Mouse (Mus musculus) myocyte (in vitro differentiated cells): ENCODE measurements around the gene Runx2. TPM values are rescaled to one million over a fixed set of nuclear protein-coding genes. Genes with fewer than 3 reads are reported as not detected.

Experiments used
- H3K27me3 ChIP-seq: one replicate; pipeline ENCODE4 v1.6.1; 2011; ENCODE audit not compliant: control insufficient read depth, insufficient read depth, insufficient read length
- H3K36me3 ChIP-seq: one replicate; pipeline ENCODE4 v1.6.1; 2011; ENCODE audit not compliant: control insufficient read depth, insufficient read depth
- H3K4me2 ChIP-seq: one replicate; pipeline ENCODE4 v1.6.1; 2011; ENCODE audit warnings: low read depth, control low read depth
- H3K4me3 ChIP-seq: one replicate; pipeline ENCODE4 v1.5.1; 2011; ENCODE audit warnings: mild to moderate bottlenecking, control low read depth, moderate library complexity
- H3K79me2 ChIP-seq: one replicate; pipeline ENCODE4 v1.6.1; 2011; ENCODE audit not compliant: control insufficient read depth, insufficient read depth
- H3ac ChIP-seq: one replicate; pipeline ENCODE4 v1.6.1; 2011; ENCODE audit not compliant: control insufficient read depth, insufficient read length
- CEBPB ChIP-seq: IDR thresholded peaks from 2 replicates; pipeline ENCODE4 v1.6.1; 2011; ENCODE audit warnings: mild to moderate bottlenecking, moderate library complexity; ENCODE audit not compliant: poor library complexity, insufficient read depth, severe bottlenecking
- E2F4 ChIP-seq: IDR thresholded peaks from one replicate; pipeline ENCODE4 v1.6.1; 2011; ENCODE audit warnings: mild to moderate bottlenecking, control low read depth, moderate library complexity; ENCODE audit not compliant: insufficient read depth
- MAX ChIP-seq: IDR thresholded peaks from one replicate; pipeline ENCODE4 v1.6.1; 2011; ENCODE audit warnings: low read depth, mild to moderate bottlenecking, control low read depth
- MYOD1 ChIP-seq, 3 experiments: IDR thresholded peaks; one replicate each; pipeline ENCODE4 v1.6.1; 2011; ENCODE audit warnings: control low read depth in 2 of 3, low read depth in 2 of 3, mild to moderate bottlenecking in 2 of 3, moderate library complexity in 1 of 3; ENCODE audit not compliant: insufficient read length in 2 of 3, control insufficient read depth in 1 of 3
- MYOG ChIP-seq, 3 experiments: IDR thresholded peaks; one replicate each; pipeline ENCODE4 v1.6.1; 2011; ENCODE audit warnings: control low read depth in 2 of 3, low read depth in 2 of 3, mild to moderate bottlenecking in 2 of 3; ENCODE audit not compliant: insufficient read length in 2 of 3, control insufficient read depth in 1 of 3, insufficient read depth in 1 of 3
- POLR2A ChIP-seq: IDR thresholded peaks from one replicate; pipeline ENCODE4 v1.6.1; 2011; ENCODE audit warnings: low read depth, mild to moderate bottlenecking, control low read depth, moderate library complexity; ENCODE audit not compliant: insufficient read length
- POLR2AphosphoS2 ChIP-seq: IDR thresholded peaks from one replicate; pipeline ENCODE4 v1.6.1; 2011; ENCODE audit warnings: low read depth, control low read depth; ENCODE audit not compliant: insufficient read length
- REST ChIP-seq: IDR thresholded peaks from one replicate; pipeline ENCODE4 v1.6.1; 2011; ENCODE audit warnings: mild to moderate bottlenecking, control low read depth, moderate library complexity; ENCODE audit not compliant: insufficient read depth, insufficient read length
- SRF ChIP-seq: IDR thresholded peaks from one replicate; pipeline ENCODE4 v1.6.1; 2011; ENCODE audit warnings: low read depth; ENCODE audit not compliant: control insufficient read depth, insufficient read length
- TCF12 ChIP-seq: IDR thresholded peaks from one replicate; pipeline ENCODE4 v1.6.1; 2011; ENCODE audit warnings: mild to moderate bottlenecking, control low read depth; ENCODE audit not compliant: poor library complexity, insufficient read depth, severe bottlenecking
- TCF3 ChIP-seq: IDR thresholded peaks from one replicate; pipeline ENCODE4 v1.6.1; 2011; ENCODE audit warnings: low read depth, control low read depth; ENCODE audit not compliant: insufficient read length
- USF1 ChIP-seq: IDR thresholded peaks from one replicate; pipeline ENCODE4 v1.6.1; 2011; ENCODE audit warnings: low read depth, mild to moderate bottlenecking, control low read depth, moderate library complexity
- polyA plus RNA-seq: library from polyadenylated mRNA; unstranded; fragments of >200 nt; fragmentation: generic; extraction: Trizol; gene quantifications from one replicate; pipeline ENCODE4 v1.2.1, GENCODE M21; 2012; ENCODE audit warnings: missing spikeins

The Runx2 gene
- polyA plus RNA-seq, 1 experiment = 6.7 TPM

- no peak overlapping the region for H3ac ChIP-seq
- no peak overlapping the region for H3K4me3 ChIP-seq
- no peaks in the 10 kb centered on the region for H3K79me2 ChIP-seq
- TF ChIP-seq POLR2AphosphoS2 (no peak), SRF (no peak), MYOD1 (IDR thresholded peaks at IDR 0.05; ENCODE audit: control insufficient read depth in 1 of 3, insufficient read length in 2 of 3, low read depth in 2 of 3) (no peak), USF1 (no peak), TCF12 (no peak), CEBPB (no peak), E2F4 (no peak), REST (no peak), TCF3 (no peak), MYOG (IDR thresholded peaks at IDR 0.05; ENCODE audit: control insufficient read depth in 1 of 3, insufficient read depth in 1 of 3, insufficient read length in 2 of 3, low read depth in 2 of 3) (no peak), MAX (no peak), POLR2A (no peak)
- H3K27me3 ChIP-seq = no peaks in the 10 kb centered on the region
- no peaks in the 10 kb centered on the region for H3K36me3 ChIP-seq
- peak overlapping the region; percentile 5 for H3K4me2 ChIP-seq
These were observed 226.6 kb downstream of the Runx2 start for GRCm38 (mm10) chr17:44588020-44588419.

DNA sequence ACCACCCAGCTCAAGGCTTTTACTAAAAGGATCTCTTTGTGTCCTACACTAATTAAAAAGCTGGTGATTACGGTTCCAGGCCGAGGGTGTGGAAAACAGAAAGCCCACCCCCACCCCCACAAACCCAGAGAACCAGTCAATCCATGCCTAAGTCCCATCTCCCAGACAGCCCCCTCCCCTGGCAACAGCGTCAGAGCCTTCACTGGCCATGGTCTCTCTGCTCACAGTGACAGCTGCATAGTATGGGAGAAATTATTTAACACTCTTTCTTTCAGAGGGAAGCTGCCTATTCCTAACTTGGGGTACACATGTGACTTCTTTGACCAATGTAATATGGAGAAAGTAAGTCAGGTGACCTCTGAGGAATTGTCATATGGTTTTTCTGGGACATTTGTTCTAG is 228.4 kb downstream of the Runx2 start:
- no peak overlapping the region for H3ac ChIP-seq
- H3K27me3 ChIP-seq = no peaks in the 10 kb centered on the region
- no peaks in the 10 kb centered on the region for H3K36me3 ChIP-seq
- H3K79me2 ChIP-seq = no peaks in the 10 kb centered on the region
- TF ChIP-seq POLR2A = no peak
- TF ChIP-seq REST = no peak
- no peak for TF ChIP-seq CEBPB
- TF ChIP-seq MYOD1 (IDR thresholded peaks at IDR 0.05; ENCODE audit: control insufficient read depth in 1 of 3, insufficient read length in 2 of 3, low read depth in 2 of 3) = no peak
- TF ChIP-seq POLR2AphosphoS2 = no peak
- TF ChIP-seq USF1 = no peak
- no peak for TF ChIP-seq TCF3
- no peak overlapping the region for H3K4me2 ChIP-seq
- no peak overlapping the region for H3K4me3 ChIP-seq

DNA sequence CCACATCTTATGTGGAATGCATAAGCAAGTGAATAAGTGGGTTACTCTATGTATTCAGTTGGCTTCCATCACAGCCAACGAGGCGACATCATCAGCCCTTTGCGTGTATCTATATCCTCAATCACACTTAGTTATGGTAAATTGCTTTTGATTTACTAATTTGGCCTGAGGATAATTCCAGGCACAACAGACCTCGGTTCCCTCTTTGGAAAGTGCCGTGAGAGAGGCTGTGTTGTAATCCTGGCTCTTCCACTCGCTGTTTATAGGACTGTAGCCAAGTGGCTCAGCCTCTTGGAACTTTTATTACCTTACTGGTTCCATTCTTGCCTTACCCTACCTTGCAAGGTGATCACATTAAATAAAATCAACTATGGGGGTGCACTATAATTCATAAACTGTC is 229.8 kb downstream of the Runx2 start:
- Histone ChIP-seq H3K4me3 (no peak overlapping the region), H3K4me2 (no peak overlapping the region), H3K36me3 (no peaks in the 10 kb centered on the region), H3K79me2 (no peaks in the 10 kb centered on the region), H3ac (no peak overlapping the region), H3K27me3 (no peaks in the 10 kb centered on the region)
- TF ChIP-seq USF1 (no peak), TCF3 (no peak), MAX (no peak), POLR2AphosphoS2 (no peak)

DNA sequence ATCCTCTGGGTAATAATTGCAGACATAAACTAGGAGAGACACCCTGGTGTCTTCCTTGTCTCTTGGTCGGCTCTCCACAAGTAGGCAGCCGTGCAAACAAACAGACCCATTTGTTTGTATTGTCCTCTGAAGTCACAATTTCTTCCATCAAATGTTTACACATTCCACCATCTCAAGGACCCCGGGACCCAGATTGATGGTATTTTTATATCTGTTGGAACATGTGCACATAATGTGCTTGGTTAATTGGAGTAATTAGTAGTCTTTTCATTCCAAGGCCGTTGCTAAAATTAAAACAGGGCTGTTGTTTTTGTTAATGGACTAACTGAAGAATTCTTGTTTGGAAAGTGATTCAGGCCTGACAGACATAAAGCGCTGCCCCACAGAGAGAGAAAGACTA is 236.8 kb downstream of the Runx2 start:
- no peak overlapping the region for H3K4me3 ChIP-seq
- H3K27me3 ChIP-seq = no peaks in the 10 kb centered on the region
- H3K36me3 ChIP-seq = no peaks in the 10 kb centered on the region
- no peak overlapping the region for H3K4me2 ChIP-seq
- H3ac ChIP-seq = no peak overlapping the region
- TF ChIP-seq MYOD1 (IDR thresholded peaks at IDR 0.05; ENCODE audit: control insufficient read depth in 1 of 3, insufficient read length in 2 of 3, low read depth in 2 of 3) = no peak
- TF ChIP-seq USF1 = no peak
- no peak for TF ChIP-seq POLR2A
- TF ChIP-seq MAX = no peak
- no peak for TF ChIP-seq CEBPB
- TF ChIP-seq TCF3 = no peak
- TF ChIP-seq E2F4 = no peak
- no peak for TF ChIP-seq MYOG (IDR thresholded peaks at IDR 0.05; ENCODE audit: control insufficient read depth in 1 of 3, insufficient read depth in 1 of 3, insufficient read length in 2 of 3, low read depth in 2 of 3)
- TF ChIP-seq POLR2AphosphoS2 = no peak
- no peak for TF ChIP-seq REST
- TF ChIP-seq TCF12 = no peak
- TF ChIP-seq SRF = no peak
- H3K79me2 ChIP-seq = no peaks in the 10 kb centered on the region

GRCm38 (mm10) chr17:44570899-44571298 is 243.7 kb downstream of the Runx2 start:
- Histone ChIP-seq H3ac (no peak overlapping the region), H3K4me3 (no peak overlapping the region), H3K36me3 (no peaks in the 10 kb centered on the region), H3K4me2 (no peak overlapping the region), H3K27me3 (no peaks in the 10 kb centered on the region), H3K79me2 (no peaks in the 10 kb centered on the region)
- no peak for TF ChIP-seq SRF
